Mouse (Mus musculus): ENCODE results near the gene Grap.

DNA sequence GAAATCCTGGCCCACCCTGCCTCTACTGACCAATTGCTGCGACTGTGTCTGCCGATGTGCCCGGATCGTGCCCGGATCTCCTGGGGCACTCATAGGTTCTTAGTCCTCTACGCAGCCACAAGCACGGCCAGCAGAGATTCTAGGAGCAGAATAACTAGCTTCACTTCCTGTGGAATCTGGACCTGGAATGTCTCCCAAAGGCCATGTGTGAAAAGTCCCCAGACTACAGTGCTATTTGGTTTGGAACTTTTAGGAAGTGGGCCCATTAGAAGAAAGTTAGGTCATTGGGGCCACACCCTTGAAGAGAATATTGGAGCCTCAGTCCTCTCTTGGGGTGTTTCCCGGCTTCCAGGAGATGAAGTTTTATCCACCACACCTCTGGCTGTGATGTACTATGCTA, 34.9 kb upstream of the Grap start:
- TF ChIP-seq CTCF (IDR thresholded peaks at IDR 0.05; ENCODE audit: insufficient read depth, low read depth, low read length) (no peak), POLR2A (IDR thresholded peaks at IDR 0.05; ENCODE audit: insufficient read depth, low read depth, low read length) (no peak)
